Mouse (Mus musculus): ENCODE measurements around the gene Fam171a2. TPM values are rescaled to one million over a fixed set of nuclear protein-coding genes. Genes with fewer than 3 reads are reported as not detected.
"Not testable (repeated sequence)": the region's sequence is repeated elsewhere in the genome, so short reads cannot be mapped to it uniquely, and the experiment has no call there.

The Fam171a2 gene
- total RNA-seq, 2 experiments from 2014 or later, result 86.0 to 97.5 TPM

DNA sequence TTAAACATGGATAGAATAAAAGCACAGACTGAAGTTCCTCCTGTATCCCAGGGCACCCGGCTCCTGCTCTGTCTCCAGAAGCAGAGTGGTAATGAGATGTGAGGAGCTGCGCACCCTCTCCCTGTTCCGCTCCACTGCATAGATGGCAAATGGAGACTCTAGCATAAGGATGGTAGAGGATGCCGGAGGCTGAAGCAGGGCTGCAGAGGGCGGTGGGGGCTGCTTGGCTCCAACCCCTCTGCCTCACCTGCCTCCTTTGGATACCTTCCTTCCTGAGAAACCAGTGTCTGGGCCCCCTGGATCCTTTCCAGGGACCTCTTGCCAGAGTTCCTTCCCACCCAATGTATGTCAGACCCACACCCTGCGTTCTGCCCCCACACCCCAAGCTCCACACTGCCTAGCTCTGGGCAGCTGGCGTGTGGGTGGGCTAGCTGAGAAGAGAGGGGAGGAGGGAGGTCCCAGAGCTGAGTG, 50.8 kb downstream of the Fam171a2 start:
- peak; percentile 8 to 23 for DNase-seq (ENCODE audit: low spot score in 2 of 2)

DNA sequence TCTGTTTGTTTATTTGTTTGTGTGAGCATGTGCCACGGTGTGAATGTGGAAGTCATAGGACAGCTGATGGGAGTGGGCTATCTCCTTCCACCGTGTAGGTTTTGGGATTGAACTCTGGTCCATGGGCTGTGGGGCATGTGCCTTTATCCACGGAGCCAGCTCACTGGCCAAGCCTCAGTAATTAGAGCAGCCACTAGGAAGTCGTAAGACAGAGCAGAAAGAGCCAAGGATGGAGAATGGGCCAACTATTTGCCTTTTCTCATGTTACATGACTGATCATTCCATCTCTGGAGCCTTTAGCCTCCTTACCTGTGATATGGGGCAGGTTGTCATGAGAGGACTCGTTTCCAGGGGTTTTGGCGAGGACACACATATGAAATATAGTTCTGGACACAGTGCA, 51.2 kb downstream of the Fam171a2 start:
- DNase-seq (ENCODE audit: low spot score in 2 of 2), result no peak

DNA sequence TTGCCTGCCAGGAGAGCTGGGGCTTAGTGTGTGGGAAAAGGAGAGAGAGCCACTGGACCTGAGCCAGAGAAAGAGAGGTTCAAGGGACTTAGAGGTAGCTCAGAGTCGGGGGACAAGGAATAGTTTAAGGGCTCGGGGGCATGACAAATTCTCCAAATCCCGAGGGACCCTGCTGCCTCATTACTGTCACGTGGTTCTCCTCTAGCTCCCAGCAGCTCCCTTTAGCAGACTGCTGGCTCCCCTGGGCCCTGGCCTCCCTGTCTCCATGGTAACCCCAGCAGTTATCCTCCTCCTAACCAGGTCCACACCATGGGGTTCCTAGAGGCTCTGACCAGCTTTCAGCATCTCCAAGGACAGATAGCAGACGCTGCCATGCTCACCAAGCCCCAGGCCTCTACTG, 52.2 kb downstream of the Fam171a2 start:
- DNase-seq (ENCODE audit: low spot score in 2 of 2), result peak; percentile 14 to 16

DNA sequence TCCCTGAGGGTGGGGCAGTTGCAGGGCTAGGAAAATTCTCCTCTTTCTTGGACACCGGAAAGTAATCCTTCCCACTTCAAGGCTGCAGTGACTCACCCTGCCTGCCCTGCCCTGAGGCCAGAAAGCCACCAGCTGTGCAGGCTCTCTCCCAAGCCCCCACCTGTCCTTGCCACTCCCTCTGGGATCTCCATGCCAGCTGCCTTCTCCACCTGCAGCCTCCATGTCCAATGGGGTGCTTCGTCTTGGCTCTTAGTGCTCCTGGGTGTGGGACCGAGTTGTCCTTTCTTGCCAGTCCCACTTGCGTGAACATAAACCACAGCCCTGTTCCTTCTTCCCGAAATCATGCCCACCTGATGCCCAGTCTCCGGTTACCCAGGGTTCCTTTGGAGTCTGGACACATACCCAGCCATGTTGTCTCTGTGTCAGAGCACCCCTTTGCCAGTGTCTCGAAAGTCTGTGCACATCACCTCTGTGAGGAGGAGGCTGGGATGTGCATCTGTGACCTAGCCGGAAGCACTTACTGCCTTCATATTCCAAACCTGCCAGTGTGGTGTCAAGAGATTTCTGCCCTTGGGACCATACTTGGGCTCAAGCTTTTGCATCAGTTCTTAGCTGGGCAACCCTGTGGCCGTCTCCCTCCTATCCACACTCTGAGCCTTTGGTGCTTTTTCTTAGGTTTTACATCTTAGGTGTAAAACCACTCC, 52.9 kb downstream of the Fam171a2 start:
- DNase-seq (ENCODE audit: low spot score in 2 of 2), result peak; percentile 12 to 13

DNA sequence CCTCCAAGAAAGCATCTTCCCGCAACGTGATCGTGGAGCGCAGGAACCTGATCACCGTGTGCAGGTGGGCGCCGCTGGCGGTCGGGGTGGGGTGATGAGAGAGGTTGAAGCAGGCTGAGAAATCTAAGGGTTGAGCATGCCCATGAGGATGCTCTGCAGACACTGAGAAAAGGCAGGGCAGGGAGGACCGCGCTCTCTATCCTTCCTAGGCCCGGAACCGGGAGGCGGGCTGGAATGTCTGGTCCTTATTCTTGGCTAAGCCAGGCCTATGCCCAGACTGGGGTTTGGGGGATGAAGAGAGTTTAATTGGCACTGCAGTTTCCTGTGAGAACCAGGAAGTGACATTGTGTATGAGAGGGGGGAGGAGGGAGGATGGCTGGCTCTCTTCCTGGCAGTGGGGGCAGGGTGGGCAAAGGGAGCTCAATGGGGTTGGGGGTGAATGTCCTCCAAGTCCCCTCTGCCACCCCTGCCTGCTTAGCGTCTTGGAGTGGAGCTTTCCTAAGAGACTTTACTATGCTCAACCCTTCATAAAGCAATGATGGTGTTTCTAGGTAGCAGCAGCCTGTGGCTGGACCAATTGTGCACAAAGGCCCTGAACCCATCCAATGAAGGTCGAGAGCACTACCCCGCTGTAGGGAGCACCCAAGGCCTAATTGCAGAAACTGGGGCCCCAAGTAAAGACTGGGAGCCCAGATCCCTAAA, 53.6 kb downstream of the Fam171a2 start:
- peak; percentile 54 to 70 for DNase-seq (ENCODE audit: low spot score in 2 of 2)

DNA sequence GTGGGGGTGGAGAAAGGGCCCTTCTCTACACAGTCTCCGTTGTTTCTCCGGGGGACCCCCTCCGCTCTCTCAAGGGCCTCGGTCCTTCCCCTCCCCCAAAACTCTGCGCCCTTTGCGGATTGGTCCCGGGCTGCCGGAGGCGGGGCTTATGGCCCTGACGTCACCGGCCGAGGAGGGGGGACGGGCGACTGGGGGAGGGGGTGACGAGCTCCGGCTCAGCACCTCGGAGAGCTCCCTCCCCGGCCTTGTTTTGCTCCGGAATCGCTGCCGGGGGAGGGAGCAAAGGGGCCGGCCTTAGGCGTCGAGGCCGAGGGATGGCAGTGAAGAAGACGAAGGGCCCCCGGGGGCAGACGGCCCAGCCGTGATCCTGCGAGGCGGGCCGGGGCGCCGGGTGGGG, 54.2 kb downstream of the Fam171a2 start, which contains the start of gene Rundc3a:
TSS of gene Rundc3a (plus strand) at position 166 of the 397 bp plus-strand sequence.
- DNase-seq (ENCODE audit: low spot score in 2 of 2), result peak; percentile 94 to 97

DNA sequence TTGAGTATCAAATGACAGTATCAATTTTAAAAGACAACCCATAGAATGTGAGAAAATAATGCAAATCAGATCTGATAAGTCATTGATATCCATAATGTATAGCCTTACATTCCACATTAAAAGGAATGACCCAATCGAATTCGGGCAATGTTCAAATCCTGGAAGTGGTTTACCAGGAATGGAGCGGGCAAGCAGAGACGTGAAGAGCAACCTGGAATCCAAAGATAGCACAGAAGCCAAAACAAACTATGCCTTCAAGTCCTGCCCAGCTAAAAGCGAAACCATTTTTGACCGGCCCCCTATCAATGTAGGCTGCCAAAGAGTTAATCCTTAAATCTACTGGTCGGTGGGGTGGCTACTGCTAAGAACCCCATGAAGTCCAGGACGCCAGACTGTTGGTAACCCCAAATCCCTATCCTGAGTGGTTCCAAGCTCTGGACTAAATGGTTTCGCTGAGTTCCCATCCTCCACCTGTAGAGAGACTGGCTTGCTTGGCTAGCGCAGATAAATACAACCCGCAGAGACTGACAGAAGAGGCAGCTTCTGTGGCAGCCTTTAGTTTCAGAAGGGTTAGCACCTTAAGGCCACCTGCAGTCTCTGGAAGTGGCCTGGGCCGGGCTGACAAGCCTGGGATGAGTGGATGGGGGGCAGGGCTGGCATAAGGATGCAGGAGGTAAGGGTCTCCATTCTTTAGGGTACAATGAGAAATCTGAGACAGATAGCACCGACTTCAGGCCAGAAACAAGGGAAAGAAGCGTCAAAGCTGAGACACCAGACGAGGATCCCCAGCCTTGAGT, 54.8 kb downstream of the Fam171a2 start:
- no peak for DNase-seq (ENCODE audit: low spot score in 2 of 2)

DNA sequence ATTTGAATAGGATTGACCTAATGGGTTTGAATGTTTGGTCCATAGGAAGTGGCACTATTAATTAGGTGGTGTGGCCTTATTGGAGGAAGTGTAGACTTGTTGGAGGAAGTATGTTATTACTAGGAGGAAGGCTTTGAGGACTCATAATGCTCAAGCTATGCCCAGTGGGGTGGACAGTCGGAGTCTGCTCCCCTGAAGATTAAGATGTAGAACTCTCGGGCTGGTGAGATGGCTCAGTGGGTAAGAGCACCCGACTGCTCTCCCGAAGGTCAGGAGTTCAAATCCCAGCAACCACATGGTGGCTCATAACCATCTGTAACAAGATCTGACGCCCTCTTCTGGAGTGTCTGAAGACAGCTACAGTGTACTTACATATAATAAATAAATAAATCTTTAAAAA, 58.0 kb downstream of the Fam171a2 start:
- DNase-seq (ENCODE audit: low spot score in 2 of 2), result not testable (repeated sequence)

Small RNA genes lying within 50 kb of the gene (microRNA-seq; reads per million reads assigned to microRNA genes)
- gene Mir6930, result 0.57 to 0.68 reads per million in 2 experiments

Other genes with a start within 250 kb of the Fam171a2 start
- 100 to 1,000 TPM; 171 to 197 TPM for gene Hdac5, start 217.5 kb downstream of the Fam171a2 start, total RNA-seq (2021)
- gene BC030867, start 198.8 kb downstream of the Fam171a2 start, total RNA-seq (2021), result under 1 TPM; 0.76 to 0.79 TPM
- under 1 TPM; 0.86 to 0.88 TPM for gene Asb16, start 178.9 kb downstream of the Fam171a2 start, total RNA-seq (2021)
- gene Tmub2, start 162.8 kb downstream of the Fam171a2 start, total RNA-seq (2021), result 10 to 100 TPM; 59.3 to 60.6 TPM
- 100 to 1,000 TPM; 152 to 160 TPM for gene Atxn7l3, start 151.1 kb downstream of the Fam171a2 start, total RNA-seq (2021)
- 100 to 1,000 TPM; 120 to 121 TPM for gene Ubtf, start 127.9 kb downstream of the Fam171a2 start, total RNA-seq (2021)
- gene Slc4a1, start 81.5 kb downstream of the Fam171a2 start, total RNA-seq (2021), result under 1 TPM; 0.50 to 0.60 TPM
- 100 to 1,000 TPM; 413 to 422 TPM for gene Rundc3a, start 54.3 kb downstream of the Fam171a2 start, total RNA-seq (2021)
- gene Slc25a39, start 39.7 kb downstream of the Fam171a2 start, total RNA-seq (2021), result 10 to 100 TPM; 75.6 to 81.8 TPM
- 10 to 100 TPM; 82.3 to 87.4 TPM for gene Grn, start 17.4 kb downstream of the Fam171a2 start, total RNA-seq (2021)
- 1 to 10 TPM; 2.3 to 2.7 TPM for gene Itga2b, start 22.4 kb upstream of the Fam171a2 start, total RNA-seq (2021)
- gene Gpatch8, start 108.7 kb upstream of the Fam171a2 start, total RNA-seq (2021), result 10 to 100 TPM; 51.4 to 54.4 TPM
- gene Gm11627, start 131.8 kb upstream of the Fam171a2 start, total RNA-seq (2021), result 1 to 10 TPM; 6.4 to 6.9 TPM
- 1 to 10 TPM; 8.5 to 9.4 TPM for gene Fzd2, start 156.7 kb upstream of the Fam171a2 start, total RNA-seq (2021)
- not detected for gene Meioc, start 216.0 kb upstream of the Fam171a2 start, total RNA-seq (2021)